Mouse (Mus musculus): ENCODE data around the gene Rtf2. TPM values are rescaled to one million over a fixed set of nuclear protein-coding genes. Genes with fewer than 3 reads are reported as not detected.

The Rtf2 gene
- polyA plus RNA-seq, 1 experiment from 2014 or later: 85.3 TPM

GRCm38 (mm10) chr2:172405011-172405410, 35.3 kb upstream of the Rtf2 start:
- Histone ChIP-seq H3K4me3 (ENCODE audit: low read length) (no peak overlapping the region), H3K27me3 (ENCODE audit: insufficient read depth, low read length) (no peaks in the 10 kb centered on the region), H3K9me3 (ENCODE audit: low read length) (no peaks in the 10 kb centered on the region), H3K4me1 (ENCODE audit: insufficient read depth, low read length) (no peaks in the 10 kb centered on the region), H3K4me2 (replicated peaks; ENCODE audit: low read depth, low read length) (no peak overlapping the region), H3K36me3 (ENCODE audit: insufficient read depth, low read length) (no peaks in the 10 kb centered on the region), H3K27ac (ENCODE audit: low read length) (no peak overlapping the region), H3K9ac (replicated peaks; ENCODE audit: low read length) (no peak overlapping the region)
- ATAC-seq (ENCODE audit: low FRiP score, low TSS enrichment): no peak
- WGBS: 65% methylated on average over 3 of the region's 3 CpGs

- Histone ChIP-seq H3K36me3 (ENCODE audit: insufficient read depth, low read length) (no peaks in the 10 kb centered on the region), H3K4me3 (ENCODE audit: low read length) (no peak overlapping the region), H3K4me1 (ENCODE audit: insufficient read depth, low read length) (no peaks in the 10 kb centered on the region), H3K27me3 (ENCODE audit: insufficient read depth, low read length) (no peaks in the 10 kb centered on the region), H3K27ac (ENCODE audit: low read length) (no peak overlapping the region), H3K9ac (replicated peaks; ENCODE audit: low read length) (no peak overlapping the region), H3K4me2 (replicated peaks; ENCODE audit: low read depth, low read length) (no peak overlapping the region), H3K9me3 (ENCODE audit: low read length) (no peaks in the 10 kb centered on the region)
- ATAC-seq (ENCODE audit: low FRiP score, low TSS enrichment): no peak
- WGBS: 56% methylated on average over 4 of the region's 4 CpGs
Observed at GRCm38 (mm10) chr2:172406173-172406572, 34.2 kb upstream of the Rtf2 start.

- Histone ChIP-seq H3K27ac (ENCODE audit: low read length) (no peak overlapping the region), H3K4me3 (ENCODE audit: low read length) (no peak overlapping the region), H3K4me1 (ENCODE audit: insufficient read depth, low read length) (peaks cover 5% of the 10 kb centered on the region; the same call in 1 of the 2 replicates), H3K9me3 (ENCODE audit: low read length) (no peaks in the 10 kb centered on the region), H3K27me3 (ENCODE audit: insufficient read depth, low read length) (no peaks in the 10 kb centered on the region), H3K36me3 (ENCODE audit: insufficient read depth, low read length) (no peaks in the 10 kb centered on the region), H3K9ac (replicated peaks; ENCODE audit: low read length) (no peak overlapping the region), H3K4me2 (replicated peaks; ENCODE audit: low read depth, low read length) (no peak overlapping the region)
- ATAC-seq (ENCODE audit: low FRiP score, low TSS enrichment): no peak
- 77% methylated on average over 2 of the region's 2 CpGs for WGBS
Observed at GRCm38 (mm10) chr2:172407499-172407898, 32.9 kb upstream of the Rtf2 start.

- peaks cover 20% of the 10 kb centered on the region for H3K4me1 ChIP-seq (ENCODE audit: insufficient read depth, low read length)
- no peak overlapping the region for H3K4me3 ChIP-seq (ENCODE audit: low read length)
- H3K9me3 ChIP-seq (ENCODE audit: low read length): no peaks in the 10 kb centered on the region
- H3K9ac ChIP-seq (replicated peaks; ENCODE audit: low read length): no peak overlapping the region
- no peak overlapping the region for H3K27ac ChIP-seq (ENCODE audit: low read length)
- no peak for ATAC-seq (ENCODE audit: low FRiP score, low TSS enrichment)
- whole genome bisulfite sequencing: 82% methylated on average over 2 of the region's 2 CpGs
- no peaks in the 10 kb centered on the region for H3K27me3 ChIP-seq (ENCODE audit: insufficient read depth, low read length)
- no peak overlapping the region for H3K4me2 ChIP-seq (replicated peaks; ENCODE audit: low read depth, low read length)
- no peaks in the 10 kb centered on the region for H3K36me3 ChIP-seq (ENCODE audit: insufficient read depth, low read length)
Observed at GRCm38 (mm10) chr2:172410686-172411085, 29.7 kb upstream of the Rtf2 start.

- Histone ChIP-seq H3K4me2 (replicated peaks; ENCODE audit: low read depth, low read length) (no peak overlapping the region), H3K4me3 (ENCODE audit: low read length) (no peak overlapping the region), H3K36me3 (ENCODE audit: insufficient read depth, low read length) (no peaks in the 10 kb centered on the region), H3K4me1 (ENCODE audit: insufficient read depth, low read length) (peaks cover 20% of the 10 kb centered on the region), H3K27me3 (ENCODE audit: insufficient read depth, low read length) (no peaks in the 10 kb centered on the region), H3K27ac (ENCODE audit: low read length) (no peak overlapping the region), H3K9me3 (ENCODE audit: low read length) (no peaks in the 10 kb centered on the region), H3K9ac (replicated peaks; ENCODE audit: low read length) (no peak overlapping the region)
- 0 out of 2 replicates have a peak, but pooled peaks have one; percentile 16 for ATAC-seq (ENCODE audit: low FRiP score, low TSS enrichment)
- WGBS: 88% methylated on average over 11 of the region's 11 CpGs
Observed at GRCm38 (mm10) chr2:172411091-172411490, 29.3 kb upstream of the Rtf2 start.

GRCm38 (mm10) chr2:172412454-172412853, 27.9 kb upstream of the Rtf2 start:
- peak; percentile 86 for ATAC-seq (ENCODE audit: low FRiP score, low TSS enrichment)
- Histone ChIP-seq H3K4me2 (replicated peaks; ENCODE audit: low read depth, low read length) (peak overlapping the region; percentile 31), H3K27ac (ENCODE audit: low read length) (peak overlapping the region; percentile 4; the same call in 1 of the 2 replicates), H3K9ac (replicated peaks; ENCODE audit: low read length) (no peak overlapping the region), H3K36me3 (ENCODE audit: insufficient read depth, low read length) (no peaks in the 10 kb centered on the region), H3K9me3 (ENCODE audit: low read length) (no peaks in the 10 kb centered on the region), H3K4me1 (ENCODE audit: insufficient read depth, low read length) (peaks cover 20% of the 10 kb centered on the region), H3K27me3 (ENCODE audit: insufficient read depth, low read length) (no peaks in the 10 kb centered on the region), H3K4me3 (ENCODE audit: low read length) (no peak overlapping the region)
- 7% methylated on average over 9 of the region's 9 CpGs for WGBS

- no peaks in the 10 kb centered on the region for H3K9me3 ChIP-seq (ENCODE audit: low read length)
- H3K36me3 ChIP-seq (ENCODE audit: insufficient read depth, low read length): no peaks in the 10 kb centered on the region
- H3K4me1 ChIP-seq (ENCODE audit: insufficient read depth, low read length): peaks cover 20% of the 10 kb centered on the region
- WGBS: 8% methylated on average over 4 of the region's 4 CpGs
- H3K4me2 ChIP-seq (replicated peaks; ENCODE audit: low read depth, low read length): no peak overlapping the region
- peak; percentile 77 for ATAC-seq (ENCODE audit: low FRiP score, low TSS enrichment)
- peak overlapping the region; percentile 67 for H3K27ac ChIP-seq (ENCODE audit: low read length)
- H3K27me3 ChIP-seq (ENCODE audit: insufficient read depth, low read length): no peaks in the 10 kb centered on the region
- no peak overlapping the region for H3K9ac ChIP-seq (replicated peaks; ENCODE audit: low read length)
- no peak overlapping the region for H3K4me3 ChIP-seq (ENCODE audit: low read length)
Observed at GRCm38 (mm10) chr2:172413273-172413672, 27.1 kb upstream of the Rtf2 start.

GRCm38 (mm10) chr2:172413894-172414293, 26.5 kb upstream of the Rtf2 start:
- Histone ChIP-seq H3K36me3 (ENCODE audit: insufficient read depth, low read length) (no peaks in the 10 kb centered on the region), H3K27ac (ENCODE audit: low read length) (peak overlapping the region; percentile 67; the same call in 1 of the 2 replicates), H3K4me3 (ENCODE audit: low read length) (no peak overlapping the region), H3K4me2 (replicated peaks; ENCODE audit: low read depth, low read length) (no peak overlapping the region), H3K4me1 (ENCODE audit: insufficient read depth, low read length) (peaks cover 20% of the 10 kb centered on the region), H3K27me3 (ENCODE audit: insufficient read depth, low read length) (no peaks in the 10 kb centered on the region), H3K9me3 (ENCODE audit: low read length) (no peaks in the 10 kb centered on the region), H3K9ac (replicated peaks; ENCODE audit: low read length) (no peak overlapping the region)
- ATAC-seq (ENCODE audit: low FRiP score, low TSS enrichment): no peak
- WGBS: 61% methylated on average over 5 of the region's 5 CpGs

- H3K27me3 ChIP-seq (ENCODE audit: insufficient read depth, low read length): no peaks in the 10 kb centered on the region
- H3K27ac ChIP-seq (ENCODE audit: low read length): no peak overlapping the region
- no peaks in the 10 kb centered on the region for H3K36me3 ChIP-seq (ENCODE audit: insufficient read depth, low read length)
- no peaks in the 10 kb centered on the region for H3K9me3 ChIP-seq (ENCODE audit: low read length)
- H3K4me2 ChIP-seq (replicated peaks; ENCODE audit: low read depth, low read length): no peak overlapping the region
- H3K4me3 ChIP-seq (ENCODE audit: low read length): no peak overlapping the region
- 67% methylated on average over 12 of the region's 12 CpGs for WGBS
- ATAC-seq (ENCODE audit: low FRiP score, low TSS enrichment): no peak
- H3K4me1 ChIP-seq (ENCODE audit: insufficient read depth, low read length): peaks cover 20% of the 10 kb centered on the region
- no peak overlapping the region for H3K9ac ChIP-seq (replicated peaks; ENCODE audit: low read length)
Observed at GRCm38 (mm10) chr2:172416218-172416617, 24.1 kb upstream of the Rtf2 start.

GRCm38 (mm10) chr2:172416876-172417275, 23.5 kb upstream of the Rtf2 start:
- Histone ChIP-seq H3K4me2 (replicated peaks; ENCODE audit: low read depth, low read length) (no peak overlapping the region), H3K27ac (ENCODE audit: low read length) (no peak overlapping the region), H3K36me3 (ENCODE audit: insufficient read depth, low read length) (no peaks in the 10 kb centered on the region), H3K27me3 (ENCODE audit: insufficient read depth, low read length) (no peaks in the 10 kb centered on the region), H3K9me3 (ENCODE audit: low read length) (no peaks in the 10 kb centered on the region), H3K4me1 (ENCODE audit: insufficient read depth, low read length) (peaks cover 19% of the 10 kb centered on the region), H3K9ac (replicated peaks; ENCODE audit: low read length) (no peak overlapping the region), H3K4me3 (ENCODE audit: low read length) (no peak overlapping the region)
- ATAC-seq (ENCODE audit: low FRiP score, low TSS enrichment): no peak
- 81% methylated on average over 5 of the region's 5 CpGs for WGBS
